20 mouse cellular contexts compared by ENCODE assay signal in the genomic region with DNA sequence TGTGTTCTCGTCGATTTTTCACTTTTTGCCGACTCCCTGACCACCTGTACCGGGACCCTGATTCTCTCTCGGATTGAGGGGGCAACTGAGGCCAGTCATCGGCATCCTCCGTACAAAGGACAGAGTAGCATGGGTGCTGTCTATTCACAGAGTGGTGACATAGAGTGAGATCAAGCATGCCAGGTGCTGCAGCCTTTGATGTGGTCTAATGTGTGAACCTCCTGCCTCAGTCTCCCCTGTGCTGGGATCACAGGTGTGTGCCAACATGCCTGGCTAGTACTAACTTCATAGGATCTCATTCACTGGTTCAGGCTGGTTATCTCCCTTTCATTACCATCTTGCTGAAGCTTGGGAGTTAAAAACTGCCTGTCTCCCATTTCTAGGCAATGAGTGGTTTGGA. TPM values are rescaled to one million over a fixed set of nuclear protein-coding genes. Genes with fewer than 3 reads are reported as not detected.
DNase-seq lines count a peak whose midpoint lies in the region; TF ChIP-seq lines count a peak whose summit lies in the region.
"Had no signal": no experiment of that assay in that cellular context is flagged by ENCODE, and none has a peak within 500 bp of the region (broad histone marks: within the 10 kb centered on the region; RNA-seq: fewer than 3 reads in every experiment).

No protein-coding gene starts in this region.

- no peak overlapping the region for H3K27ac ChIP-seq in layer of hippocampus, adult 2 months
- H3K27ac ChIP-seq: forebrain, embryonic 10.5 days; forebrain, embryonic 15.5 days; heart, adult 2 months; heart, embryonic 10.5 days; heart, embryonic 13.5 days; hindbrain, embryonic 14.5 days; hindbrain, postnatal 0 days had no signal

- no peak for TF ChIP-seq CTCF in layer of hippocampus, adult 2 months (conservative IDR thresholded peaks at IDR 0.05)

- peak; percentile 52 for DNase-seq in heart, adult 11 months
- DNase-seq in heart, postnatal 25 days (ENCODE audit: low spot score), result no peak
- peak; percentile 52 for DNase-seq in thymus, postnatal 0 days (ENCODE audit: low spot score)
- peak; percentile 39 to 68 for DNase-seq in thymus, postnatal 36 days
- no peak for DNase-seq in layer of hippocampus, adult 2 months (ENCODE audit: low spot score in 2 of 2)
- DNase-seq in cerebellum, postnatal 25 days, result no peak
- DNase-seq: adrenal gland, adult 8-10 months; adrenal gland, postnatal 25 days; cerebellum, adult 11-12 months; cerebellum, adult 8-10 months; cerebellum, postnatal 10 days; gastrocnemius, postnatal 25 days; heart, adult 2 months; heart, postnatal 4 days had no signal

- intact Hi-C loops in heart, postnatal 25 days (cut with DNase I), result no loop called here

- H3K4me3 ChIP-seq in layer of hippocampus, adult 2 months, result no peak overlapping the region
- H3K4me3 ChIP-seq: forebrain, embryonic 10.5 days; forebrain, embryonic 15.5 days; heart, adult 2 months; heart, embryonic 10.5 days; heart, embryonic 13.5 days had no signal

RNA-seq across cellular contexts. Expression of a gene that starts 53.5 kb away (rescaled TPM):
- total RNA-seq in heart, postnatal 25 days (2021), result under 1 TPM; 0.20 to 0.31 TPM
- 8.1 and 10.0 TPM in 2 replicates for polyA plus RNA-seq in thymus, postnatal 0 days (2015; fragmentation: Nextera tagmentation; extraction: Ambion mirVana)
- 10 to 100 TPM; 34.4 to 39.1 TPM for total RNA-seq in layer of hippocampus, adult 2 months (2021)

Comparison
In these comparisons a context has a peak if more than half of its experiments do, and no peak if none do; other contexts are left out.
1. DNase-seq: peak in heart, adult 11 months (single experiment), thymus, postnatal 0 days (single experiment) and thymus, postnatal 36 days (2 of 2); none in heart, postnatal 25 days (single experiment), layer of hippocampus, adult 2 months (0 of 2) and cerebellum, postnatal 25 days (0 of 2).
2. RNA of a gene that starts 53.5 kb away (total RNA-seq): 34.4 to 39.1 TPM in layer of hippocampus, adult 2 months; 0.20 to 0.31 TPM in heart, postnatal 25 days; every median in the first group is over 10 times any median in the second.